ENCODE assay signal across 18 mouse cellular contexts in genomic region chr10:79748496-79748895, GRCm38 (mm10). TPM values are rescaled to one million over a fixed set of nuclear protein-coding genes. Genes with fewer than 3 reads are reported as not detected.
DNase-seq lines count a peak whose midpoint lies in the region; ATAC-seq and TF ChIP-seq lines count a peak whose summit lies in the region.
"Had no signal": no experiment of that assay in that cellular context is flagged by ENCODE, and none has a peak within 500 bp of the region (broad histone marks: within the 10 kb centered on the region; RNA-seq: fewer than 3 reads in every experiment).

No protein-coding gene starts in this region.

- no peaks in the 10 kb centered on the region for H3K9me3 ChIP-seq in liver, embryonic 12.5 days (replicated peaks)
- no peaks in the 10 kb centered on the region for H3K9me3 ChIP-seq in liver, postnatal 0 days (ENCODE audit: low read length)
- H3K9me3 ChIP-seq: embryonic facial prominence, embryonic 13.5 days; forebrain, embryonic 13.5 days; forebrain, embryonic 15.5 days had no signal

- 70% methylated on average over 6 of the region's 6 CpGs for WGBS in liver, embryonic 12.5 days (ENCODE audit: insufficient replicate concordance)
- WGBS in liver, postnatal 0 days (ENCODE audit: insufficient replicate concordance) = 85% methylated on average over 6 of the region's 6 CpGs

- no peak for TF ChIP-seq EP300 in liver, postnatal 0 days (IDR thresholded peaks at IDR 0.05; ENCODE audit: low read depth)

- H3K27ac ChIP-seq in liver, embryonic 12.5 days = 0 out of 2 replicates have a peak overlapping the region, but pooled peaks have one; percentile 33
- H3K27ac ChIP-seq in liver, postnatal 0 days (ENCODE audit: low read depth) = no peak overlapping the region
- H3K27ac ChIP-seq: embryonic facial prominence, embryonic 13.5 days; forebrain, embryonic 13.5 days; forebrain, embryonic 15.5 days had no signal

- H3K4me2 ChIP-seq in liver, embryonic 12.5 days = no peak overlapping the region
- H3K4me2 ChIP-seq in liver, postnatal 0 days (ENCODE audit: low read depth, low read length) = no peak overlapping the region
- H3K4me2 ChIP-seq: embryonic facial prominence, embryonic 13.5 days; forebrain, embryonic 13.5 days; forebrain, embryonic 15.5 days had no signal

- peaks cover 10% of the 10 kb centered on the region for H3K36me3 ChIP-seq in liver, embryonic 12.5 days
- peaks cover 5% of the 10 kb centered on the region; the same call in 1 of the 2 replicates for H3K36me3 ChIP-seq in liver, postnatal 0 days (replicated peaks; ENCODE audit: insufficient read depth, low read length)

- DNase-seq in cerebellum, adult 11-12 months = peak; percentile 51
- no peak for DNase-seq in cerebellum, adult 8-10 months
- DNase-seq in liver, postnatal 0 days = no peak
- peak; percentile 3 for DNase-seq in ovary, postnatal 36 days (ENCODE audit: low spot score)
- DNase-seq in ovary, adult 18-20 months (ENCODE audit: low spot score) = no peak
- DNase-seq in 3T3-L1 (ENCODE audit: low read depth, low spot score) = peak; percentile 8
- no peak for DNase-seq in kidney, adult 11 months
- DNase-seq: adrenal gland, adult 8-10 months; adrenal gland, postnatal 14 days; adrenal gland, postnatal 36 days; cerebellum, adult 9-10 months; cerebellum, postnatal 10 days; cerebellum, postnatal 25 days; forebrain, postnatal 0 days had no signal

- peaks cover 10% of the 10 kb centered on the region for H3K27me3 ChIP-seq in liver, embryonic 12.5 days (replicated peaks)
- H3K27me3 ChIP-seq in liver, postnatal 0 days (ENCODE audit: insufficient read depth, low read length) = no peaks in the 10 kb centered on the region
- H3K27me3 ChIP-seq: embryonic facial prominence, embryonic 13.5 days; forebrain, embryonic 13.5 days; forebrain, embryonic 15.5 days had no signal

- H3K4me3 ChIP-seq in liver, embryonic 12.5 days = no peak overlapping the region
- no peak overlapping the region for H3K4me3 ChIP-seq in liver, postnatal 0 days (ENCODE audit: low read depth, low read length)
- H3K4me3 ChIP-seq: embryonic facial prominence, embryonic 13.5 days; forebrain, embryonic 13.5 days; forebrain, embryonic 15.5 days had no signal

- H3K9ac ChIP-seq in liver, embryonic 12.5 days = no peak overlapping the region
- H3K9ac ChIP-seq in liver, postnatal 0 days (replicated peaks) = no peak overlapping the region
- H3K9ac ChIP-seq: embryonic facial prominence, embryonic 13.5 days; forebrain, embryonic 13.5 days; forebrain, embryonic 15.5 days; forebrain, postnatal 0 days had no signal

- peaks cover 32% of the 10 kb centered on the region for H3K4me1 ChIP-seq in liver, embryonic 12.5 days
- H3K4me1 ChIP-seq in liver, postnatal 0 days (ENCODE audit: insufficient read depth) = peaks cover 16% of the 10 kb centered on the region

- ATAC-seq in liver, embryonic 12.5 days = no peak
- ATAC-seq in liver, postnatal 0 days = no peak
- ATAC-seq: forebrain, embryonic 13.5 days; forebrain, embryonic 15.5 days; forebrain, postnatal 0 days had no signal

- no peak for TF ChIP-seq CTCF in liver, postnatal 0 days (IDR thresholded peaks at IDR 0.05; ENCODE audit: low read depth)

RNA-seq across cellular contexts. Expression of gene Polrmt, which starts 2.1 kb away (rescaled TPM):
- polyA plus RNA-seq in liver, embryonic 12.5 days (2016; fragmentation: Nextera tagmentation; extraction: Ambion mirVana) = 28.3 and 30.1 TPM in 2 replicates
- polyA plus RNA-seq in liver, postnatal 0 days (2015; fragmentation: Nextera tagmentation; extraction: Ambion mirVana) = 9.9 and 12.6 TPM in 2 replicates

RNA-seq across cellular contexts. Expression of gene Fgf22, which starts 6.4 kb away (rescaled TPM):
- 0.11 and 0.13 TPM in 2 replicates for polyA plus RNA-seq in liver, embryonic 12.5 days (2016; fragmentation: Nextera tagmentation; extraction: Ambion mirVana)
- polyA plus RNA-seq in liver, postnatal 0 days (2015; fragmentation: Nextera tagmentation; extraction: Ambion mirVana) = not detected in 2 replicates

RNA-seq across cellular contexts. Expression of gene Rnf126, which starts 18.3 kb away (rescaled TPM):
- polyA plus RNA-seq in liver, embryonic 12.5 days (2016; fragmentation: Nextera tagmentation; extraction: Ambion mirVana) = 79.6 and 80.4 TPM in 2 replicates
- polyA plus RNA-seq in liver, postnatal 0 days (2015; fragmentation: Nextera tagmentation; extraction: Ambion mirVana) = 28.2 and 34.1 TPM in 2 replicates

RNA-seq across cellular contexts. Expression of gene Fstl3, which starts 28.6 kb away (rescaled TPM):
- polyA plus RNA-seq in liver, embryonic 12.5 days (2016; fragmentation: Nextera tagmentation; extraction: Ambion mirVana) = 0.80 and 0.98 TPM in 2 replicates
- polyA plus RNA-seq in liver, postnatal 0 days (2015; fragmentation: Nextera tagmentation; extraction: Ambion mirVana) = 0.36 and 0.63 TPM in 2 replicates

RNA-seq across cellular contexts. Expression of gene Hcn2, which starts 32.1 kb away (rescaled TPM):
- polyA plus RNA-seq in liver, embryonic 12.5 days (2016; fragmentation: Nextera tagmentation; extraction: Ambion mirVana) = 0.11 TPM in 1 of 2 replicates, not detected in the other
- 0.04 and 0.06 TPM in 2 replicates for polyA plus RNA-seq in liver, postnatal 0 days (2015; fragmentation: Nextera tagmentation; extraction: Ambion mirVana)

Comparison
In these comparisons a context has a peak if more than half of its experiments do, and no peak if none do; other contexts are left out.
1. DNase-seq: peak in cerebellum, adult 11-12 months (single experiment), ovary, postnatal 36 days (single experiment) and 3T3-L1 (single experiment); none in cerebellum, adult 8-10 months (single experiment), liver, postnatal 0 days (single experiment), ovary, adult 18-20 months (single experiment) and kidney, adult 11 months (single experiment).